Comparison of ENCODE assay signal across 22 mouse cellular contexts in genomic region chr17:13661023-13661422, GRCm38 (mm10).
DNase-seq lines count a peak whose midpoint lies in the region; ATAC-seq and TF ChIP-seq lines count a peak whose summit lies in the region.
"Had no signal": no experiment of that assay in that cellular context is flagged by ENCODE, and none has a peak within 500 bp of the region (broad histone marks: within the 10 kb centered on the region; RNA-seq: fewer than 3 reads in every experiment).

No protein-coding gene starts in this region.

- H3K9me3 ChIP-seq in forebrain, embryonic 10.5 days, result no peaks in the 10 kb centered on the region
- H3K9me3 ChIP-seq in forebrain, embryonic 13.5 days (replicated peaks), result no peaks in the 10 kb centered on the region
- H3K9me3 ChIP-seq in heart, postnatal 0 days (replicated peaks; ENCODE audit: control insufficient read depth, low read length), result no peaks in the 10 kb centered on the region
- H3K9me3 ChIP-seq in heart, embryonic 11.5 days (replicated peaks; ENCODE audit: control insufficient read depth, low read length), result no peaks in the 10 kb centered on the region
- no peaks in the 10 kb centered on the region for H3K9me3 ChIP-seq in intestine, embryonic 15.5 days
- no peaks in the 10 kb centered on the region for H3K9me3 ChIP-seq in liver, embryonic 16.5 days (replicated peaks; ENCODE audit: control insufficient read depth, low read length)
- H3K9me3 ChIP-seq: embryonic facial prominence, embryonic 12.5 days; forebrain, embryonic 12.5 days; heart, embryonic 13.5 days; hindbrain, embryonic 10.5 days had no signal

- peaks cover 84% of the 10 kb centered on the region for H3K4me1 ChIP-seq in forebrain, embryonic 10.5 days
- peaks cover 39% of the 10 kb centered on the region for H3K4me1 ChIP-seq in forebrain, embryonic 13.5 days
- peaks cover 41% of the 10 kb centered on the region for H3K4me1 ChIP-seq in heart, postnatal 0 days (ENCODE audit: control insufficient read depth, insufficient read depth)
- H3K4me1 ChIP-seq in heart, embryonic 11.5 days (ENCODE audit: control insufficient read depth, insufficient read depth, low read length), result peaks cover 22% of the 10 kb centered on the region
- peaks cover 17% of the 10 kb centered on the region for H3K4me1 ChIP-seq in intestine, embryonic 15.5 days (replicated peaks)
- H3K4me1 ChIP-seq in liver, embryonic 16.5 days (ENCODE audit: control insufficient read depth, low read depth, low read length), result no peaks in the 10 kb centered on the region; the same call in 1 of the 2 replicates

- WGBS in forebrain, embryonic 10.5 days, result 89% methylated on average over 8 of the region's 8 CpGs
- 88% methylated on average over 8 of the region's 8 CpGs for WGBS in forebrain, embryonic 13.5 days
- WGBS in heart, postnatal 0 days, result 56% methylated on average over 8 of the region's 8 CpGs
- WGBS in heart, embryonic 11.5 days (ENCODE audit: insufficient replicate concordance), result 49% methylated on average over 8 of the region's 8 CpGs
- 60% methylated on average over 8 of the region's 8 CpGs for WGBS in intestine, embryonic 15.5 days
- 37% methylated on average over 8 of the region's 8 CpGs for WGBS in liver, embryonic 16.5 days (ENCODE audit: insufficient replicate concordance)

- no peak overlapping the region for H3K9ac ChIP-seq in forebrain, embryonic 13.5 days
- H3K9ac ChIP-seq in heart, postnatal 0 days (replicated peaks; ENCODE audit: low read depth, low read length), result no peak overlapping the region
- H3K9ac ChIP-seq in heart, embryonic 11.5 days (ENCODE audit: low read depth, low read length), result no peak overlapping the region
- no peak overlapping the region for H3K9ac ChIP-seq in intestine, embryonic 15.5 days
- no peak overlapping the region for H3K9ac ChIP-seq in liver, embryonic 16.5 days (ENCODE audit: low read depth, low read length)
- H3K9ac ChIP-seq: embryonic facial prominence, embryonic 12.5 days; forebrain, embryonic 12.5 days; forebrain, postnatal 0 days; heart, embryonic 13.5 days; hindbrain, embryonic 14.5 days had no signal

- no peak for ATAC-seq in forebrain, embryonic 13.5 days
- no peak for ATAC-seq in heart, postnatal 0 days (ENCODE audit: insufficient read depth, low read depth)
- ATAC-seq in heart, embryonic 11.5 days (replicated peaks; ENCODE audit: insufficient number of reproducible peaks, low FRiP score, low TSS enrichment), result no peak
- peak; percentile 21; the same call in 1 of the 2 replicates for ATAC-seq in intestine, embryonic 15.5 days
- ATAC-seq in liver, embryonic 16.5 days (ENCODE audit: low read depth), result peak; percentile 50
- ATAC-seq: CD4-positive, CD25-positive, alpha-beta regulatory T cell, adult 4 months; forebrain, postnatal 0 days had no signal

- no peak overlapping the region for H3K4me2 ChIP-seq in forebrain, embryonic 13.5 days
- H3K4me2 ChIP-seq in heart, postnatal 0 days (ENCODE audit: low read depth, low read length), result no peak overlapping the region
- no peak overlapping the region for H3K4me2 ChIP-seq in heart, embryonic 11.5 days
- H3K4me2 ChIP-seq in intestine, embryonic 15.5 days (replicated peaks), result no peak overlapping the region
- H3K4me2 ChIP-seq in liver, embryonic 16.5 days (ENCODE audit: low read depth, low read length), result no peak overlapping the region
- H3K4me2 ChIP-seq: embryonic facial prominence, embryonic 12.5 days; forebrain, embryonic 12.5 days; heart, embryonic 13.5 days; hindbrain, embryonic 14.5 days had no signal

- H3K4me3 ChIP-seq in forebrain, embryonic 10.5 days, result no peak overlapping the region
- H3K4me3 ChIP-seq in forebrain, embryonic 13.5 days, result no peak overlapping the region
- no peak overlapping the region for H3K4me3 ChIP-seq in heart, postnatal 0 days (ENCODE audit: low read depth, low read length)
- no peak overlapping the region for H3K4me3 ChIP-seq in heart, embryonic 11.5 days (ENCODE audit: low read depth, low read length)
- H3K4me3 ChIP-seq in intestine, embryonic 15.5 days (replicated peaks), result no peak overlapping the region
- no peak overlapping the region for H3K4me3 ChIP-seq in liver, embryonic 16.5 days (ENCODE audit: low read depth, low read length)
- H3K4me3 ChIP-seq: embryonic facial prominence, embryonic 12.5 days; forebrain, embryonic 12.5 days; heart, embryonic 13.5 days; hindbrain, embryonic 10.5 days had no signal

- no peaks in the 10 kb centered on the region for H3K27me3 ChIP-seq in forebrain, embryonic 10.5 days (ENCODE audit: poor library complexity, severe bottlenecking)
- no peaks in the 10 kb centered on the region for H3K27me3 ChIP-seq in forebrain, embryonic 13.5 days
- H3K27me3 ChIP-seq in heart, postnatal 0 days (ENCODE audit: control insufficient read depth, insufficient read depth, low read length), result no peaks in the 10 kb centered on the region
- no peaks in the 10 kb centered on the region for H3K27me3 ChIP-seq in heart, embryonic 11.5 days (ENCODE audit: control insufficient read depth, insufficient read depth, low read length)
- no peaks in the 10 kb centered on the region for H3K27me3 ChIP-seq in intestine, embryonic 15.5 days (replicated peaks)
- no peaks in the 10 kb centered on the region for H3K27me3 ChIP-seq in liver, embryonic 16.5 days (ENCODE audit: control insufficient read depth, insufficient read depth, low read depth, low read length)
- H3K27me3 ChIP-seq: embryonic facial prominence, embryonic 12.5 days; forebrain, embryonic 12.5 days; heart, embryonic 13.5 days had no signal

- TF ChIP-seq CTCF in heart, postnatal 0 days (IDR thresholded peaks at IDR 0.05; ENCODE audit: low read depth), result no peak

- DNase-seq in forebrain, embryonic 10.5 days (ENCODE audit: extremely low spot score, low spot score), result no peak
- DNase-seq in heart, postnatal 0 days (ENCODE audit: low spot score), result no peak
- no peak for DNase-seq in cerebellum, adult 8-10 months
- DNase-seq in thymus, postnatal 36 days, result no peak
- DNase-seq: adrenal gland, adult 8-10 months; adrenal gland, postnatal 36 days; B cell, adult 2 months; cerebellum, adult 2 months; cerebellum, postnatal 14 days; forebrain, postnatal 0 days; gastrocnemius, postnatal 14 days had no signal

- H3K36me3 ChIP-seq in forebrain, embryonic 10.5 days (replicated peaks), result no peaks in the 10 kb centered on the region
- no peaks in the 10 kb centered on the region for H3K36me3 ChIP-seq in forebrain, embryonic 13.5 days (ENCODE audit: poor library complexity, severe bottlenecking)
- no peaks in the 10 kb centered on the region for H3K36me3 ChIP-seq in heart, postnatal 0 days (replicated peaks; ENCODE audit: control insufficient read depth, insufficient read depth, low read length)
- no peaks in the 10 kb centered on the region for H3K36me3 ChIP-seq in heart, embryonic 11.5 days (ENCODE audit: control insufficient read depth, insufficient read depth, low read length)
- no peaks in the 10 kb centered on the region for H3K36me3 ChIP-seq in intestine, embryonic 15.5 days
- H3K36me3 ChIP-seq in liver, embryonic 16.5 days (ENCODE audit: control insufficient read depth, insufficient read depth), result no peaks in the 10 kb centered on the region
- H3K36me3 ChIP-seq: embryonic facial prominence, embryonic 12.5 days; forebrain, embryonic 12.5 days; G1E; heart, embryonic 13.5 days; hindbrain, embryonic 10.5 days had no signal

- 0 out of 2 replicates have a peak overlapping the region, but pooled peaks have one; percentile 58 for H3K27ac ChIP-seq in forebrain, embryonic 10.5 days
- no peak overlapping the region for H3K27ac ChIP-seq in forebrain, embryonic 13.5 days
- H3K27ac ChIP-seq in heart, postnatal 0 days (ENCODE audit: low read depth), result peak overlapping the region; percentile 60; the same call in 1 of the 2 replicates
- H3K27ac ChIP-seq in heart, embryonic 11.5 days (ENCODE audit: low read depth, low read length), result no peak overlapping the region
- H3K27ac ChIP-seq in intestine, embryonic 15.5 days, result no peak overlapping the region
- no peak overlapping the region for H3K27ac ChIP-seq in liver, embryonic 16.5 days (ENCODE audit: low read length)
- H3K27ac ChIP-seq: embryonic facial prominence, embryonic 12.5 days; forebrain, embryonic 12.5 days; heart, embryonic 13.5 days; hindbrain, embryonic 10.5 days; hindbrain, embryonic 14.5 days had no signal

- no peak for TF ChIP-seq EP300 in heart, postnatal 0 days (IDR thresholded peaks at IDR 0.05; ENCODE audit: low read depth)

Comparison
In these comparisons a context has a peak if more than half of its experiments do, and no peak if none do; other contexts are left out.
1. H3K27ac ChIP-seq: peak in forebrain, embryonic 10.5 days (single experiment) and heart, postnatal 0 days (single experiment); none in forebrain, embryonic 13.5 days (single experiment), heart, embryonic 11.5 days (single experiment), intestine, embryonic 15.5 days (single experiment) and liver, embryonic 16.5 days (single experiment).
2. ATAC-seq: peak in intestine, embryonic 15.5 days (single experiment) and liver, embryonic 16.5 days (single experiment); none in forebrain, embryonic 13.5 days (single experiment), heart, postnatal 0 days (single experiment) and heart, embryonic 11.5 days (single experiment).